Mouse (Mus musculus) stomach, embryonic 14.5 days (tissue): Measurements from ENCODE around the gene Cacnb1. TPM values are rescaled to one million over a fixed set of nuclear protein-coding genes. Genes with fewer than 3 reads are reported as not detected.

Experiments used
- ATAC-seq: fragments of 200-750 bp; cut with Nextera tagmentation; 2 replicates; pipeline ENCODE4 v1.8.0; 2017; ENCODE audit warnings: low read depth, moderate TSS enrichment; ENCODE audit not compliant: insufficient number of reproducible peaks, insufficient read depth, low FRiP score
- H3K27ac ChIP-seq: fragments of 300-500 bp; sonication (generic); 2 replicates; pipeline ENCODE4 v1.5.1; 2014; ENCODE audit warnings: mild to moderate bottlenecking, low read length, moderate library complexity, mixed read lengths
- H3K27me3 ChIP-seq: fragments of 300-500 bp; sonication (generic); 2 replicates; pipeline ENCODE4 v1.6.1; 2014; ENCODE audit warnings: low read length, control low read depth, mixed read lengths; ENCODE audit not compliant: control insufficient read depth, insufficient read depth
- H3K36me3 ChIP-seq: fragments of 300-500 bp; sonication (generic); 2 replicates; pipeline ENCODE4 v1.6.1; 2014; ENCODE audit warnings: mild to moderate bottlenecking, control low read depth, low read length, moderate library complexity, mixed read lengths; ENCODE audit not compliant: control insufficient read depth, insufficient read depth
- H3K4me1 ChIP-seq: fragments of 300-500 bp; sonication (generic); 2 replicates; pipeline ENCODE4 v1.6.1; 2014; ENCODE audit warnings: low read length, control low read depth, mixed read lengths; ENCODE audit not compliant: control insufficient read depth, insufficient read depth
- H3K4me2 ChIP-seq: fragments of 300-500 bp; sonication (generic); replicated peaks from 2 replicates; pipeline ENCODE4 v1.6.1; 2014; ENCODE audit warnings: low read depth, low read length, control low read depth
- H3K4me3 ChIP-seq: fragments of 300-500 bp; sonication (generic); 2 replicates; pipeline ENCODE4 v1.5.1; 2014; ENCODE audit warnings: low read depth, low read length, control low read depth
- H3K9ac ChIP-seq: fragments of 300-500 bp; sonication (generic); replicated peaks from 2 replicates; pipeline ENCODE4 v1.6.1; 2014; ENCODE audit warnings: low read depth, mild to moderate bottlenecking, control low read depth, low read length, moderate library complexity, mixed read lengths
- H3K9me3 ChIP-seq: fragments of 300-500 bp; sonication (generic); 2 replicates; pipeline ENCODE4 v1.6.1; 2016; ENCODE audit warnings: low read depth, low read length, control low read depth; ENCODE audit not compliant: control insufficient read depth
- WGBS: fragments of 180-500 bp; shearing (Covaris S2); extraction: QIAGEN DNeasy Blood & Tissue Kit; methylation state at CpG from one replicate; pipeline ENCODE4 v1.1.7; 2014; 5-methylcytosine and 5-hydroxymethylcytosine counted together
- polyA plus RNA-seq: library from polyadenylated mRNA; unstranded; fragments of >200 nt; fragmentation: Nextera tagmentation; extraction: Ambion mirVana; gene quantifications from 2 replicates; pipeline ENCODE4 v1.2.1, GENCODE M21; 2014

The Cacnb1 gene
- polyA plus RNA-seq, 1 experiment from 2014 or later = 7.3 TPM

- WGBS = 18% methylated on average over 12 of the region's 12 CpGs
- Histone ChIP-seq H3K4me1 (peaks cover 4% of the 10 kb centered on the region; the same call in 1 of the 2 replicates), H3K27me3 (no peaks in the 10 kb centered on the region), H3K9me3 (no peaks in the 10 kb centered on the region), H3K27ac (no peak overlapping the region), H3K9ac (0 out of 2 replicates have a peak overlapping the region, but pooled peaks have one; percentile 14), H3K4me2 (peak overlapping the region; percentile 22; the same call in 1 of the 2 replicates), H3K36me3 (peaks cover 7% of the 10 kb centered on the region; the same call in 1 of the 2 replicates), H3K4me3 (no peak overlapping the region)
- ATAC-seq = no peak
These were observed 20.2 kb downstream of the Cacnb1 start for GRCm38 (mm10) chr11:98002627-98003026.

GRCm38 (mm10) chr11:98001986-98002385, 20.8 kb downstream of the Cacnb1 start:
- no peak for ATAC-seq
- no peak overlapping the region for H3K4me2 ChIP-seq
- no peak overlapping the region for H3K9ac ChIP-seq
- peaks cover 4% of the 10 kb centered on the region; the same call in 1 of the 2 replicates for H3K36me3 ChIP-seq
- 61% methylated on average over 6 of the region's 6 CpGs for WGBS
- H3K27me3 ChIP-seq = no peaks in the 10 kb centered on the region
- no peak overlapping the region for H3K27ac ChIP-seq
- H3K4me1 ChIP-seq = peaks cover 4% of the 10 kb centered on the region; the same call in 1 of the 2 replicates
- no peak overlapping the region for H3K4me3 ChIP-seq
- no peaks in the 10 kb centered on the region for H3K9me3 ChIP-seq

DNA sequence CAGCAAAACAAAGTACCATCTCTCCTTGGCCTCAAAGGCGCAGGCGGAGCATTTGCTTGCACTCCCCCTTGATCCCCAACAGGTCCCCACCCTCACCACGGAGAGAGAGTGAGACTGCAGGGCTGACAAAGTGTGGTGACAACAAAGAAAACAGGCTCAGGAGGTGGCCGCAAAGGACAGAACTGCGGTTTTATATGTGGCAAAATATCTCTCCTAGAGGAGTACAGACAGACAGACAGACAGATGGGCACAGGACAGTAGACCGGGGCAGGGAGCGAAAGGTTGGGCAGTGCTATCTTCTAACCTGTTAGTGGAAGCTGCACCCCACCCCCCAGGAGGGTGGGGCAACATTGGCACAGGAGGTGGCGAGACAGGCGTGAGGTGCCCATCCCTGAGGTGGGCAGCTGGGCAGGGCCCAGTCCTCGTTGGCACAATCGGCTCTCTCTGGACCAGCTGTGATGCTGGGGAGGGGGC, 21.4 kb downstream of the Cacnb1 start:
- H3K9me3 ChIP-seq = no peaks in the 10 kb centered on the region
- peaks cover 4% of the 10 kb centered on the region; the same call in 1 of the 2 replicates for H3K36me3 ChIP-seq
- WGBS = 36% methylated on average over 11 of the region's 11 CpGs
- H3K4me1 ChIP-seq = peaks cover 4% of the 10 kb centered on the region; the same call in 1 of the 2 replicates
- H3K27ac ChIP-seq = no peak overlapping the region
- no peaks in the 10 kb centered on the region for H3K27me3 ChIP-seq
- H3K4me3 ChIP-seq = no peak overlapping the region
- no peak overlapping the region for H3K4me2 ChIP-seq
- ATAC-seq = no peak
- H3K9ac ChIP-seq = no peak overlapping the region

DNA sequence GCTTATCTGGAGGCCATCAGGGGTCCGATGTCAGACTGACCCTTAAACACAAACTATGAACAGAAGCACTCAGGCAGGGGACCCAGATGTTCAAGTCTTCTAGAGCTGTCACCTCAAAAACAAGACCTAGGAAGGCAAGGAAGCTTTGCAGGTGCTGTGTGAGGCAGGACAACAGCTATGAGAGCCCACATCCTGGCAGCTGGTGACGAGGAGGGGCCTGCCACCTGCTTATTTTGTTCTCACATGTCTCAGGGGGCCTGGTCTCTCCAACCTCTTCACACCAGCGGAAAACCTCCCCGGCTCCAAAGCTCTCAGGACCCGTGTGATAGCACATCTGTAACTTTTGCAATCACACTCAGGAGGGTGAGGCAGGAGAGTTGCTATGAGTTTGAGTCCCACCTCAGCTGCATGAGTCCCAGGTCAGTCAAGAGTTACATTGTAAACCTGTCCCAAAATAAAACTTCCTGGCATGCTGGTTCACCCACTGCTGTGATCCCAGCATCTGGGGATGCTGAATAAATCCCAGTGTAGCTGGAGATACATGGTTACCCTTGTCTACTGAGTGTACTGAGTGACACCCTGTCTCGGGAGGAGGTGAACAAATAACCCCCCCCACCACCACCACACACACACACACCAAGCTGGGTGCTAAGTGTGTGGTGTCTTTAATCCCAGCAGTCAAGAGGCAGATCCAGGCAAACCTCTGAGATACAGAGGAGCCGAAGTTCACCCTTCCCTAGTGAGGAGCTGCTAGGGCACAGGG, 22.3 kb downstream of the Cacnb1 start:
- Histone ChIP-seq H3K27ac (no peak overlapping the region), H3K4me1 (peaks cover 4% of the 10 kb centered on the region; the same call in 1 of the 2 replicates), H3K4me3 (no peak overlapping the region), H3K36me3 (peaks cover 4% of the 10 kb centered on the region; the same call in 1 of the 2 replicates), H3K9me3 (no peaks in the 10 kb centered on the region), H3K27me3 (no peaks in the 10 kb centered on the region), H3K4me2 (no peak overlapping the region), H3K9ac (no peak overlapping the region)
- ATAC-seq = no peak
- 24% methylated on average over 7 of the region's 7 CpGs for WGBS

DNA sequence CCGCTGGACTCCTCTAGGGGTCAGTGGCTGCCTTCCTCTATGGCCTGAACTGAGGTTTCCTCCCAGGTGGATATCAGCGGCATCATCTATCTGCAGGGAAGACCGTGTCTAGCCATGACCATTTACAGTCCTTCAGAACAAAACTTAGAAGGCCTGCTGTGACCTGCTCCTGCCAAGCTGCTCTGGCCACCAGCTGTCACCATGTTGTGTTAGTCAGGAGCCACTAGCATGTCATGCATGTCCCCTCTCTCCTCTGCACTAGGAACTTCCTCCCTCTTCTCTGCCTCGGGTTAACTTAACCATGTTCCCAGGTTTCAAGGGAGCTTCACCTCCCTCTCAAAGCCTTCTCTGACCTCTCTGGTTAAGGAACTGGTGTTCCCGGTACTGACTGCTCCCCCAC, 23.1 kb downstream of the Cacnb1 start:
- H3K9ac ChIP-seq = no peak overlapping the region
- peaks cover 2% of the 10 kb centered on the region; the same call in 1 of the 2 replicates for H3K36me3 ChIP-seq
- 55% methylated on average over 5 of the region's 5 CpGs for WGBS
- H3K4me2 ChIP-seq = no peak overlapping the region
- no peak overlapping the region for H3K4me3 ChIP-seq
- H3K9me3 ChIP-seq = no peaks in the 10 kb centered on the region
- H3K4me1 ChIP-seq = peaks cover 12% of the 10 kb centered on the region
- H3K27ac ChIP-seq = no peak overlapping the region
- no peaks in the 10 kb centered on the region for H3K27me3 ChIP-seq
- no peak for ATAC-seq

- no peaks in the 10 kb centered on the region for H3K36me3 ChIP-seq
- no peak overlapping the region for H3K4me3 ChIP-seq
- no peaks in the 10 kb centered on the region for H3K27me3 ChIP-seq
- no peak overlapping the region for H3K27ac ChIP-seq
- ATAC-seq = no peak
- 53% methylated on average over 7 of the region's 7 CpGs for WGBS
- no peak overlapping the region for H3K4me2 ChIP-seq
- peaks cover 16% of the 10 kb centered on the region for H3K4me1 ChIP-seq
- H3K9me3 ChIP-seq = no peaks in the 10 kb centered on the region
- H3K9ac ChIP-seq = no peak overlapping the region
These were observed 23.8 kb downstream of the Cacnb1 start for GRCm38 (mm10) chr11:97998898-97999608.

- Histone ChIP-seq H3K36me3 (no peaks in the 10 kb centered on the region), H3K9ac (no peak overlapping the region), H3K9me3 (no peaks in the 10 kb centered on the region), H3K4me3 (no peak overlapping the region), H3K27ac (no peak overlapping the region), H3K4me1 (peaks cover 16% of the 10 kb centered on the region), H3K4me2 (no peak overlapping the region), H3K27me3 (no peaks in the 10 kb centered on the region)
- ATAC-seq = no peak
- WGBS = 70% methylated on average over 11 of the region's 11 CpGs
These were observed 24.6 kb downstream of the Cacnb1 start for GRCm38 (mm10) chr11:97998074-97998793.

DNA sequence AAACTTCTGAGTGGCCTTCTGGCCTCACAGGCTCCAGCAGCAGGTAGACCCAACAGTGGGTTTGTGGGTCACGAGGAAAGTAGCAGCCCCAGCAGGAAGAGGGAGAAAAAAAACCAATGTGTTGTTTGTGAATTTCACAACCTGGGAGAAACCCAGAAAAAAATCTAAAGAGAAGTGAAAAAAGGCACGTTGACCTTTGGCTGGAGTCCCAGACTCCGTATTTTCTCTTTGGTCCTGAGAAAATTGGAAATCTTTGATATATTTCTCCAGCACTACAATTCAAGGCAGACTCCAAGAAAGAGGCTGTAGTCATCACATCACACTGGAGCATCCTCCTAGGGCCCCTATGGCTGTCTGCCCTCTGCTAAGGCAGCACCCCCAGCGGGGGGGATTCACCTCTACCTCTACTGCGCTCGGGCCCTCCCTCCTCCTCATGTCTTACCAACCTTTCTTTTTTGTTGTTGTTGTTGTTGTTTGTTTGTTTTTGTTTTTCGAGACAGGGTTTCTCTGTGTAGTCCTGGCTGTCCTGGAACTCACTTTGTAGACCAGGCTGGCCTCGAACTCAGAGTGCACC, 25.4 kb downstream of the Cacnb1 start:
- Histone ChIP-seq H3K27ac (no peak overlapping the region), H3K27me3 (no peaks in the 10 kb centered on the region), H3K4me1 (peaks cover 12% of the 10 kb centered on the region), H3K9me3 (no peaks in the 10 kb centered on the region), H3K36me3 (no peaks in the 10 kb centered on the region), H3K4me3 (no peak overlapping the region), H3K9ac (no peak overlapping the region), H3K4me2 (no peak overlapping the region)
- no peak for ATAC-seq
- 78% methylated on average over 8 of the region's 8 CpGs for WGBS
